9 mouse cellular contexts compared by ENCODE assay signal in genomic region chr4:114913594-114913962, GRCm38 (mm10). TPM values are rescaled to one million over a fixed set of nuclear protein-coding genes. Genes with fewer than 3 reads are reported as not detected.
DNase-seq lines count a peak whose midpoint lies in the region; ATAC-seq and TF ChIP-seq lines count a peak whose summit lies in the region.
"Had no signal": no experiment of that assay in that cellular context is flagged by ENCODE, and none has a peak within 500 bp of the region (broad histone marks: within the 10 kb centered on the region; RNA-seq: fewer than 3 reads in every experiment).

No protein-coding gene starts in this region.

- ATAC-seq in intestine, postnatal 0 days, result no peak
- no peak for ATAC-seq in lung, postnatal 0 days

- peak; percentile 32; the same call in 1 of the 2 replicates for TF ChIP-seq CTCF in embryonic fibroblast, embryonic 13.5 days (IDR thresholded peaks at IDR 0.05; ENCODE audit: borderline replicate concordance, insufficient read depth, low read length)
- peak; percentile 75 for TF ChIP-seq CTCF in intestine, postnatal 0 days (IDR thresholded peaks at IDR 0.05; ENCODE audit: low read depth)
- peak; percentile 71 for TF ChIP-seq CTCF in lung, postnatal 0 days (IDR thresholded peaks at IDR 0.05)

- WGBS in intestine, postnatal 0 days, result 4% methylated on average over 13 of the region's 13 CpGs
- WGBS in lung, postnatal 0 days, result 11% methylated on average over 13 of the region's 13 CpGs

- TF ChIP-seq POLR2A in embryonic fibroblast, embryonic 13.5 days (IDR thresholded peaks at IDR 0.05; ENCODE audit: low read depth, low read length), result no peak

- no peak overlapping the region for H3K4me2 ChIP-seq in intestine, postnatal 0 days (replicated peaks; ENCODE audit: low read depth)
- H3K4me2 ChIP-seq in lung, postnatal 0 days (replicated peaks; ENCODE audit: low read depth, low read length), result no peak overlapping the region

- no peaks in the 10 kb centered on the region for H3K9me3 ChIP-seq in intestine, postnatal 0 days (ENCODE audit: control insufficient read depth)
- H3K9me3 ChIP-seq in lung, postnatal 0 days (ENCODE audit: low read length), result no peaks in the 10 kb centered on the region

- peaks cover 6% of the 10 kb centered on the region for H3K4me1 ChIP-seq in embryonic fibroblast, embryonic 13.5 days (ENCODE audit: control insufficient read depth, insufficient read depth, low read length)
- H3K4me1 ChIP-seq in intestine, postnatal 0 days (replicated peaks; ENCODE audit: control insufficient read depth, insufficient read depth, low read length), result no peaks in the 10 kb centered on the region
- H3K4me1 ChIP-seq in lung, postnatal 0 days (ENCODE audit: insufficient read depth, low read depth, low read length), result no peaks in the 10 kb centered on the region

- no peak overlapping the region for H3K9ac ChIP-seq in intestine, postnatal 0 days (ENCODE audit: low read depth, low read length)
- H3K9ac ChIP-seq in lung, postnatal 0 days (replicated peaks; ENCODE audit: low read depth), result no peak overlapping the region

- H3K27me3 ChIP-seq in intestine, postnatal 0 days (replicated peaks; ENCODE audit: control insufficient read depth, insufficient read depth, low read length), result peaks cover 90% of the 10 kb centered on the region
- H3K27me3 ChIP-seq in lung, postnatal 0 days (replicated peaks; ENCODE audit: insufficient read depth, low read length), result peaks cover 55% of the 10 kb centered on the region

- peak; percentile 43 for DNase-seq in ovary, postnatal 36 days (ENCODE audit: low spot score)
- DNase-seq in ovary, postnatal 10 days (ENCODE audit: low spot score), result no peak
- peak; percentile 66 for DNase-seq in adrenal gland, postnatal 25 days
- DNase-seq in lung, postnatal 0 days (ENCODE audit: low spot score), result peak; percentile 70
- peak; percentile 31 for DNase-seq in right cerebral cortex, postnatal 25 days

- TF ChIP-seq EP300 in lung, postnatal 0 days (IDR thresholded peaks at IDR 0.05), result no peak

- no peak overlapping the region for H3K4me3 ChIP-seq in embryonic fibroblast, embryonic 13.5 days (ENCODE audit: insufficient read depth, low read length)
- no peak overlapping the region for H3K4me3 ChIP-seq in intestine, postnatal 0 days (ENCODE audit: low read depth, low read length)
- no peak overlapping the region for H3K4me3 ChIP-seq in lung, postnatal 0 days (ENCODE audit: low read depth, low read length)
- H3K4me3 ChIP-seq: erythroblast, embryonic 14.5 days had no signal

- no peaks in the 10 kb centered on the region for H3K36me3 ChIP-seq in intestine, postnatal 0 days (ENCODE audit: control insufficient read depth, insufficient read depth)
- H3K36me3 ChIP-seq in lung, postnatal 0 days (ENCODE audit: insufficient read depth, low read length), result no peaks in the 10 kb centered on the region

- no peak overlapping the region for H3K27ac ChIP-seq in embryonic fibroblast, embryonic 13.5 days (ENCODE audit: insufficient read depth, low read length)
- no peak overlapping the region for H3K27ac ChIP-seq in intestine, postnatal 0 days (ENCODE audit: low read depth, low read length)
- no peak overlapping the region for H3K27ac ChIP-seq in lung, postnatal 0 days (ENCODE audit: low read length)

RNA-seq across cellular contexts. Expression of gene Foxd2, which starts 4.9 kb away (rescaled TPM):
- total RNA-seq in adrenal gland, postnatal 25 days (2021), result 1.1 and 1.6 TPM in 2 replicates
- 0.47 and 0.94 TPM in 2 replicates for polyA plus RNA-seq in embryonic fibroblast, embryonic 13.5 days (2011; ENCODE audit: insufficient read length, low read depth, missing spikeins)
- polyA plus RNA-seq in intestine, postnatal 0 days (2015; fragmentation: Nextera tagmentation; extraction: Ambion mirVana), result 0.50 TPM in 1 of 2 replicates, not detected in the other
- polyA plus RNA-seq in lung, postnatal 0 days (2015; fragmentation: Nextera tagmentation; extraction: Ambion mirVana), result 0.10 TPM in 1 of 2 replicates, not detected in the other
- polyA plus RNA-seq: liver, embryonic 16.5 days had no signal

RNA-seq across cellular contexts. Expression of gene Foxe3, which starts 12.2 kb away (rescaled TPM):
- total RNA-seq in adrenal gland, postnatal 25 days (2021), result not detected in 2 replicates
- polyA plus RNA-seq in embryonic fibroblast, embryonic 13.5 days (2011; ENCODE audit: insufficient read length, low read depth, missing spikeins), result not detected in 2 replicates
- not detected in 2 replicates for polyA plus RNA-seq in intestine, postnatal 0 days (2015; fragmentation: Nextera tagmentation; extraction: Ambion mirVana)
- not detected in 2 replicates for polyA plus RNA-seq in lung, postnatal 0 days (2015; fragmentation: Nextera tagmentation; extraction: Ambion mirVana)
- polyA plus RNA-seq: erythroblast, embryonic 14.5 days; liver, embryonic 16.5 days had no signal
